Mouse (Mus musculus) bone marrow macrophage, adult 2 months (primary cell): Measurements from ENCODE around the gene Wdfy3. TPM values are rescaled to one million over a fixed set of nuclear protein-coding genes. Genes with fewer than 3 reads are reported as not detected.

Experiments
- H3K27ac ChIP-seq: 2 replicates; pipeline ENCODE4 v1.5.1; 2012; ENCODE audit warnings: low read depth, low read length; ENCODE audit not compliant: insufficient read depth
- H3K4me1 ChIP-seq: 2 replicates; pipeline ENCODE4 v1.6.1; 2012; ENCODE audit warnings: low read length; ENCODE audit not compliant: control insufficient read depth, insufficient read depth
- H3K4me3 ChIP-seq: 2 replicates; pipeline ENCODE4 v1.5.1; 2012; ENCODE audit warnings: mild to moderate bottlenecking, low read length, moderate library complexity; ENCODE audit not compliant: insufficient read depth
- CTCF ChIP-seq: IDR thresholded peaks from 2 replicates; pipeline ENCODE4 v1.5.1; 2012; ENCODE audit warnings: low read depth, mild to moderate bottlenecking, low read length, moderate library complexity
- POLR2A ChIP-seq: IDR thresholded peaks from 2 replicates; pipeline ENCODE4 v1.6.1; 2012; ENCODE audit warnings: mild to moderate bottlenecking, low read depth, low read length, borderline replicate concordance
- polyA plus RNA-seq: library from polyadenylated mRNA; stranded (reverse); fragments of >200 nt; gene quantifications from 2 replicates; pipeline ENCODE4 v1.2.4, GENCODE M21; 2012; ENCODE audit not compliant: missing spikeins, insufficient read depth, insufficient read length

Gene Wdfy3
- polyA plus RNA-seq, 1 experiment: 43.0 TPM

GRCm38 (mm10) chr5:102008712-102009111 lies 61.0 kb downstream of the Wdfy3 start:
- Histone ChIP-seq H3K4me3 (no peak overlapping the region), H3K4me1 (peaks cover 23% of the 10 kb centered on the region), H3K27ac (no peak overlapping the region)
- TF ChIP-seq POLR2A (no peak), CTCF (no peak)

- TF ChIP-seq POLR2A: no peak
- no peak for TF ChIP-seq CTCF
- Histone ChIP-seq H3K4me1 (peaks cover 34% of the 10 kb centered on the region), H3K4me3 (no peak overlapping the region), H3K27ac (no peak overlapping the region)
Observed at GRCm38 (mm10) chr5:102006218-102006941, 63.3 kb downstream of the Wdfy3 start.

- H3K4me1 ChIP-seq: peaks cover 42% of the 10 kb centered on the region
- TF ChIP-seq CTCF (no peak), POLR2A (no peak)
- H3K4me3 ChIP-seq: no peak overlapping the region
- H3K27ac ChIP-seq: peak overlapping the region; percentile 41
Observed at GRCm38 (mm10) chr5:102003371-102003770, 66.3 kb downstream of the Wdfy3 start.

GRCm38 (mm10) chr5:102001026-102001425 lies 68.7 kb downstream of the Wdfy3 start:
- no peak overlapping the region for H3K4me3 ChIP-seq
- TF ChIP-seq POLR2A (no peak), CTCF (0 out of 2 replicates have a peak, but pooled peaks have one; percentile 7)
- peak overlapping the region; percentile 27; the same call in 1 of the 2 replicates for H3K27ac ChIP-seq
- peaks cover 62% of the 10 kb centered on the region for H3K4me1 ChIP-seq

- TF ChIP-seq CTCF (no peak), POLR2A (no peak)
- H3K4me3 ChIP-seq: no peak overlapping the region
- H3K27ac ChIP-seq: peak overlapping the region; percentile 70
- H3K4me1 ChIP-seq: peaks cover 67% of the 10 kb centered on the region
Observed at GRCm38 (mm10) chr5:101998971-101999370, 70.8 kb downstream of the Wdfy3 start.

GRCm38 (mm10) chr5:101996036-101996735 lies 73.5 kb downstream of the Wdfy3 start:
- H3K4me1 ChIP-seq: peaks cover 55% of the 10 kb centered on the region
- no peak overlapping the region for H3K4me3 ChIP-seq
- TF ChIP-seq POLR2A: no peak
- TF ChIP-seq CTCF: no peak
- 0 out of 2 replicates have a peak overlapping the region, but pooled peaks have one; percentile 27 for H3K27ac ChIP-seq

- no peak overlapping the region for H3K27ac ChIP-seq
- TF ChIP-seq POLR2A: no peak
- peak; percentile 51 for TF ChIP-seq CTCF
- peaks cover 56% of the 10 kb centered on the region for H3K4me1 ChIP-seq
- H3K4me3 ChIP-seq: no peak overlapping the region
Observed at GRCm38 (mm10) chr5:101995451-101995995, 74.2 kb downstream of the Wdfy3 start.

GRCm38 (mm10) chr5:101993996-101994395 lies 75.7 kb downstream of the Wdfy3 start:
- H3K4me1 ChIP-seq: peaks cover 47% of the 10 kb centered on the region

GRCm38 (mm10) chr5:101992969-101993670 lies 76.6 kb downstream of the Wdfy3 start:
- no peak overlapping the region for H3K4me3 ChIP-seq
- peaks cover 43% of the 10 kb centered on the region for H3K4me1 ChIP-seq
- H3K27ac ChIP-seq: no peak overlapping the region
- TF ChIP-seq CTCF (no peak), POLR2A (no peak)

More at GRCm38 (mm10) chr5:101993996-101994395, 75.7 kb downstream of the Wdfy3 start:
- Histone ChIP-seq H3K27ac (no peak overlapping the region), H3K4me3 (no peak overlapping the region)
- no peak for TF ChIP-seq POLR2A
- no peak for TF ChIP-seq CTCF
